Mouse (Mus musculus): ENCODE results near the gene BC004004.

- TF ChIP-seq POLR2A (IDR thresholded peaks at IDR 0.05; ENCODE audit: borderline replicate concordance, insufficient read depth, low read length) (no peak), CTCF (IDR thresholded peaks at IDR 0.05; ENCODE audit: borderline replicate concordance, insufficient read depth, low read depth, low read length) (no peak)
Observed at GRCm38 (mm10) chr17:29355841-29356478, 87.4 kb downstream of the BC004004 start.

Measured in cerebellum, adult 2 months (tissue).